Mouse (Mus musculus) brain, adult 2 months (tissue): Measurements from ENCODE around the gene 1190007I07Rik.
"Not testable (repeated sequence)": the region's sequence is repeated elsewhere in the genome, so short reads cannot be mapped to it uniquely, and the experiment has no call there.

Experiments
- DNase-seq: peaks from one replicate; pipeline ENCODE4 v3.0.0; 2011; ENCODE audit warnings: low read depth, low spot score

1190007I07Rik gene

DNA sequence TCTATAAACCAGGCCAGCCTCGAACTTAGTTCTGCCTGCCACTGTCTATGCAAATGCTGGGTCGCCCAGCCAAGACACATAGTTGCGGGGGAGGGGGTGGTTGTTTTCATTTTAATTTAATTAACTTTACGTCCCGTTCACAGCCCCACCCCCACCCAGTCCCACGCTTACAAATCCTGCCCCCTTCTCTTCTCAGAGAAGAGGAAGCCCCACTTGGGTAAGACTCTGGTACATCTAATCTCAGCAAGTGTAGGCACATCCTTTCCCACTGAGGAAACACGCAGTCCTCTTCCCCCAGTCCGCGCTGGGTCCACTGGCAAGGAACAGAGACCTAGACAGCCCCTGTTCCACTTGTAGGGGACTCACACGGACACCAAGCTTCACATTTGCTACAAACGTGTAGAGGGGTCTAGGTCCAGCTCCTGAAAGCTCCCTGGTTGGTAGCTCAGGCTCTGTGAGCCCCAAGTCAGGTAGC lies 6.1 kb upstream of the 1190007I07Rik start:
- no peak for DNase-seq

DNA sequence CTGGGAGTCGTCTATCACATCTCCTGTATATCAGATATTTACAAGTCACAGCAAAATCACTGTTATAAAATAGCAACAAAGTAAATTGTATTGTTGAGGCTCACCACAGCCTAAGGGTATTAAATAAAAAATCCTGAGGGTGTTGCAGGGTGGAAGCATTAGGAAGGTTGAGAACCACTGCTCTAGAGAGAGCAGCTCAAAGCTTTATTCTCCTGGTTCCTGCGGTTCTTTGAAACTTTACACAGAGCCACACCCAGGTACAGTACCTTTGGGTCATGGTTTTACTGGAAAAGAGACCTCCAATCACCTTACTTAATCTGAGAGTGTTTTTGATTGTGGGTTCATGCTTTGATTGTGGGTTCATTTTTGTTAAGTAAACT lies 515 bp upstream of the 1190007I07Rik start:
- not testable (repeated sequence) for DNase-seq

- no peak for DNase-seq
Observed at GRCm38 (mm10) chr10:82622235-82622634, 793 bp downstream of the 1190007I07Rik start.

DNA sequence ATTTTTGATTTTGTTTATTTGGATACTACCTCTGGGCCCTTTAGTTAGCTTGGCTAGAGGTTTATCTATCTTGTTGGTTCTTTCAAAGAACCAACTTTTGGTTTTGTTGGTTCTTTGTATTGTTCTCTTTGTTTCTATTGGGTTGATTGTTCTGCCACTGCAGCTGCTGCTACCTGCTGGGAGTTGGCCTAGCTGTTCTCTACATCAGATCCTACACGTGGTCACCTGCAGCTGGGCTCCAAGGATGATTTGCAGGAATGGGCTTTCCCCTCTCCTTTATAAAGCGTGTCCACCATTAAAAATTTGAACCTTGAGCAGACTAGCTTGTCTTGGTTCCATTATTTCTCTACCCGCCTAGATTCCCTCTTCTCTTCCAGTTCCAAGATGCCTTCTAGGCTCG lies 28.6 kb downstream of the 1190007I07Rik start:
- not testable (repeated sequence) for DNase-seq

- not testable (repeated sequence) for DNase-seq
Observed at GRCm38 (mm10) chr10:82589673-82590072, 33.4 kb downstream of the 1190007I07Rik start.

DNA sequence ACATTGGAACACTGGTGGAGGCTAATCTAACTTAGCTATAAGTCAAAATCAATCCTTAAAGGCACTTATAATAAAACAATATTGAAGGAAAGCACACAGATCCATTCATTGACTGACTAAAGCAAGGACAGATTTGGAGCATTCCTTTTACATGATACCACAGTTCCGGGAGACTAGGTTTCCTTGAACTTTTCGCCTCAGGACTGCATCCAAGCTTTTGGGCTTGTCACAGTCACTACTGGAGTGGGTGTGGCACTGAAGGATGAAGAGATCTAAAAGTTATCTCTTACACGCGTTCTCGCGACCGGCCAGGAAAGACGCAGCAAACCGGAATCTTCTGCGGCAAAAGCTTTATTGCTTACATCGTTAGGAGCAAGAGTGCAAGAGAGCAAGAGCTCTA lies 51.9 kb downstream of the 1190007I07Rik start:
- DNase-seq = not testable (repeated sequence)
